Mouse (Mus musculus): ENCODE data around the gene Nkrf. TPM values are rescaled to one million over a fixed set of nuclear protein-coding genes. Genes with fewer than 3 reads are reported as not detected.

Gene Nkrf
- 6.1 TPM for polyA plus RNA-seq (2014; fragmentation: Illumina TruSeq; extraction: RNeasy Lipid Tissue Mini Kit (QIAGEN cat#74804); ENCODE audit: low read depth, low replicate concordance)

GRCm38 (mm10) chrX:36902321-36903114, at the start of gene Nkrf:
TSS of gene Nkrf (minus strand) at chrX:36902899.

GRCm38 (mm10) chrX:36873765-36874164, 28.9 kb downstream of the Nkrf start, which contains the start of the genes Ube2a and C330007P06Rik:
TSS of gene Ube2a (plus strand) at chrX:36873900.
TSS of gene C330007P06Rik (minus strand) at chrX:36874111.

Other genes with a start within 250 kb of the Nkrf start
- gene Slc25a43, start 159.2 kb downstream of the Nkrf start, polyA plus RNA-seq (2014; fragmentation: Illumina TruSeq; extraction: RNeasy Lipid Tissue Mini Kit (QIAGEN cat#74804); ENCODE audit: low read depth, low replicate concordance): not detected
- gene Slc25a5, start 107.2 kb downstream of the Nkrf start, polyA plus RNA-seq (2014; fragmentation: Illumina TruSeq; extraction: RNeasy Lipid Tissue Mini Kit (QIAGEN cat#74804); ENCODE audit: low read depth, low replicate concordance): 381 TPM
- 61.1 TPM for gene Ube2a, start 29.0 kb downstream of the Nkrf start, polyA plus RNA-seq (2014; fragmentation: Illumina TruSeq; extraction: RNeasy Lipid Tissue Mini Kit (QIAGEN cat#74804); ENCODE audit: low read depth, low replicate concordance)
- gene C330007P06Rik, start 28.8 kb downstream of the Nkrf start, polyA plus RNA-seq (2014; fragmentation: Illumina TruSeq; extraction: RNeasy Lipid Tissue Mini Kit (QIAGEN cat#74804); ENCODE audit: low read depth, low replicate concordance): 49.8 TPM
- 6.1 TPM for gene Sept6, start 88.9 kb upstream of the Nkrf start, polyA plus RNA-seq (2014; fragmentation: Illumina TruSeq; extraction: RNeasy Lipid Tissue Mini Kit (QIAGEN cat#74804); ENCODE audit: low read depth, low replicate concordance)
- gene Sowahd, start 145.9 kb upstream of the Nkrf start, polyA plus RNA-seq (2014; fragmentation: Illumina TruSeq; extraction: RNeasy Lipid Tissue Mini Kit (QIAGEN cat#74804); ENCODE audit: low read depth, low replicate concordance): 0.32 TPM
- gene Rpl39, start 182.5 kb upstream of the Nkrf start, polyA plus RNA-seq (2014; fragmentation: Illumina TruSeq; extraction: RNeasy Lipid Tissue Mini Kit (QIAGEN cat#74804); ENCODE audit: low read depth, low replicate concordance): 676 TPM
- 35.6 TPM for gene Upf3b, start 207.4 kb upstream of the Nkrf start, polyA plus RNA-seq (2014; fragmentation: Illumina TruSeq; extraction: RNeasy Lipid Tissue Mini Kit (QIAGEN cat#74804); ENCODE audit: low read depth, low replicate concordance)
- gene Nkap, start 223.9 kb upstream of the Nkrf start, polyA plus RNA-seq (2014; fragmentation: Illumina TruSeq; extraction: RNeasy Lipid Tissue Mini Kit (QIAGEN cat#74804); ENCODE audit: low read depth, low replicate concordance): 9.2 TPM